Mouse (Mus musculus) ovary, postnatal 10 days (tissue): ENCODE results near the gene Eif4g2.

ENCODE experiments used
- DNase-seq: peaks from one replicate; pipeline ENCODE4 v3.0.0; 2022; ENCODE audit warnings: low spot score

Gene Eif4g2

DNA sequence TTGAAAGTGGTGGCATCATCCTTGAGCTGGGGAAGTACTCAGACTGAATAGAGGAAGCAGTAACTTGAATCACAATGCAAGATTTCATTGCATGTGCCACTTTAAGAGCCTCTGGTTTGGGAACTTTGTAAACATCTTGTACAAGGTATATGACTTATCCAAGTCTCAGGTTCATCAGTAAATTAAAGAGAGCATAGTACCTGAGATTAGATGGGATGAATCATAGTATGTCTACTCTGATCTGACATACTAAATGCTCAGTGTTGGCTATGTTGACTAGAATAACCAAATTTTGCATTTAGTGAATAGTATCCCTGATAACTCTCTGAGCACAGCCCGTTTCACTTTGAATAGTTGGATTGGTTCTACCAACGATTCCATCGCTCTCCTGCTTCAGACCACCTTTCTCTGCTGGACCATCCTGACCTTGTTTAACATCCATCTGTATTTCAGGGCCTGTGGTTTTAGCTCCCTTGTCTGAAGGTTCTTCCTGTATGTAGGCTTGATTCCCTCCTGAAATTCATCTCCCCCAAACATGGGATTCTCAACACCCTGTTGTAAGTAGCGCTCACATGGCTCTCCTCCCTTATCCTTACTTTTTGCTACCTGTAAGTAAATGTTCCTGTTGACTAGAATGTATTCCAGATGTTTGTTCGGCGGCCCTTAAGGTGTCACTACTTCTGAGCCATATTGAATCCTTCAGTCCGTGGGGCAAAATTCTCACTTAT, 13.2 kb downstream of the Eif4g2 start:
- DNase-seq, result no peak

- DNase-seq, result no peak
Measured at GRCm38 (mm10) chr7:111068181-111068580, 14.6 kb downstream of the Eif4g2 start.

- no peak for DNase-seq
Measured at GRCm38 (mm10) chr7:111062971-111063370, 19.9 kb downstream of the Eif4g2 start.

- no peak for DNase-seq
Measured at GRCm38 (mm10) chr7:111059527-111059926, 23.3 kb downstream of the Eif4g2 start.

DNA sequence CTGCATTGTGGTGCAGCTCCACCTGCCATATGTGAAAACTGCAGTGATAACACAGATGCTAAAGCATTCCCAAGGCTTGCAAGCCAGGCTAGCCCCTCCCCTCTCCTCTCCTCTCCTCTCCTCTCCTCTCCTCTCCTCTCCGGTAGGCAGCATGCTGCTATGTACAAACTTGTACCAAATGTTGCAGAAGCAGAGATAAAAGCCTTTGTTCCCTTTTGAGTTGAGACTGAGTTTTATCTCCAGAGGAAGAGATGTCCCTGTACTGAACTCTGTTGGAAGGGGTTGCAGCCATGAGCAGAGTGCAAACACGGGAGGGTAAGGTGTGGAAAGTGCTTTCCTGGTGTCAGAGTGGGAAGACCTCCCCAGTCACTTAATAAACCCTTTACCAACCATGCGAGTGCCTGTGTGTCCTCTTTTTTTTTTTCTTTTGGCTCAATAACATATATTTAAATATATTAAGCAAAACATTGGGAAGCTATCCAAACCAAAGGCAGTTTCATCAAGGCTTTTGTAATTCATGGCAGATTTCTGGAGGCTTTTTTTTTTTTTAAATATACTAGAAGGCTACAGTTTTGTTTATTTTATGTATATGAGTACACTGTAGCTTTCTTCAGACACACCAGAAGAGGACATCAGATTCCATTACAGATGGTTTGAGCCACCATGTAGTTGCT, 26.7 kb downstream of the Eif4g2 start:
- DNase-seq, result no peak

- DNase-seq, result no peak
Measured at GRCm38 (mm10) chr7:111055221-111055620, 27.6 kb downstream of the Eif4g2 start.

DNA sequence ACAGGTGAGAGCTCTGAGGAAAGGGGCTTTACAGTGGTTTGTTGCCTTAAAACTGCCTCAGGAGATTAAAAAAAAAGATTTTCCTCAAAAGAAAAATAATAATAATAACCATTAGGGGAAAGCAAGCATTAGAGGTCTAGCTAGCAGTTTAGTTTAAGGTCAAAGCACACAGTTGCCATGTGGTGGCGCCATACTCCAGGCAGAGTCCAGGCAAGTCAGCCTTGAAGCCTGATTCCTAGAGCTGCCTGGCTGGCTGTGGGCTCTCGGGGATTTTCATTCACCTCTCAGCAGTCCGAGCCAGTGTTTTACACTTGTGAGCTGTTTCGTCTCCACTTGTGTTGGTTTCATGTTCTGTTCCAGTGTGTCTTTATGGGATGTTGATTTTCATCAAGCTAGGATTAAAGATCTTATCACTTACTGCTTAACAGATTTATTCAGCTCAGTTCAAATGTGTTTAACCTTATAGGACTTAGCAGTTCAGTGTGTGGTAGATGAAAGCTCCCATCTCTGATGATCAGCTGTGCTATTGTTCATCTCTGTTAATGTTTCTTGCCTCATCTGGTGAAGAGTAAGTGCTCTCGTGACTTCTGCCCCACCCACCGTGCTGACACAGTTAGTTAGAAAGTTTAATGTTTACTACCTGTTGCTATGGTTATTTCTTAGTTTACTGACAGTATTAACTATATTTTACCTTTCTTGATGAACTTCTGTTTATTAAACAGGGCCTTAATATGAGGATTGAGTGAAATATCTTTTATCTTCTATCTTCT, 33.0 kb downstream of the Eif4g2 start:
- peak; percentile 13 for DNase-seq

DNA sequence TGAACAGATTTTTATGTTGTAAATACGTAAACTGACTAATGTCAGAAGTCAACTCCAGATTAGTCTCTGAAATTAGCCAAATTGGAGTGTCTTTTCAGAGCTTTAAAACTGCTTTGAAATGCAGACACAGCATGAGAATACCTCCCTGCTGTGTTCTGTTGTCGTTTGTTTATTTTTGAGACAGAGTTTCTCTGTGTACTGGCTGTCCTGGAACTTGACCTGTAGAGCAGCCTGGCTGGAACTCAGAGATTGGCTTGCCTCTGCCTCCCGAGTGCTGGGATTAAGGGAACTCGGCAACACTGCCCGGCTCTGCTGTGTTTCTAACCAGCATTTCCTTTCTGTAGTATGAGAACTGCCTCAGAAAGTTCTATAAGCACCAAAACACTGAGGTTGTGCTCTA, 33.9 kb downstream of the Eif4g2 start:
- DNase-seq, result no peak

- DNase-seq, result no peak
Measured at GRCm38 (mm10) chr7:111029046-111029553, 53.7 kb downstream of the Eif4g2 start.

- DNase-seq, result peak; percentile 96
Measured at GRCm38 (mm10) chr7:111028281-111029045, 54.4 kb downstream of the Eif4g2 start, which contains the start of gene Ctr9. TSS of gene Ctr9 (plus strand) at chr7:111028951.

GRCm38 (mm10) chr7:111024912-111025311, 57.9 kb downstream of the Eif4g2 start:
- DNase-seq, result no peak

- DNase-seq, result no peak
Measured at GRCm38 (mm10) chr7:111024068-111024594, 58.7 kb downstream of the Eif4g2 start.

DNA sequence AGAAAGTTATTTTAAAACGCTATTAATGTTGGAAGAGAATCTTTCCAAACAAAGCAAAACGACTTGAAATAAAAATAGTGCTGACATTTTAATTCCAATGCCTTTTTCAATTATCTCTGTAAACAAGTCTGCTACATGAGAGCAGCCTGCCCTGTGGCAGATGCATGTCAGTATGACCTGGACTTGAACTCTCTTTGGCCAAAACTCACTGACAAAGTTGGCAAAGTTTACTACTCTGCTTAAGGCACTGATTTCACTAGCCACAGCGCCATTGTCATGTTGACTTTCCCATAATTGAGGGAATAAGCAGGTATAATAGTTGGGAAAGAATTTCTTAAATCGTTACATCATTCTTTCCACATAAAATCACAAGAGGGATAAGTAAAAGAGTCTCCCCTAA, 62.0 kb downstream of the Eif4g2 start:
- no peak for DNase-seq
